Mouse (Mus musculus): ENCODE data around the gene Naaladl1.

GRCm38 (mm10) chr19:6076564-6077393, 28.8 kb upstream of the Naaladl1 start, which contains the start of gene Vps51:
- TF ChIP-seq CTCF (IDR thresholded peaks at IDR 0.05; ENCODE audit: low read depth) (no peak), EP300 (IDR thresholded peaks at IDR 0.05; ENCODE audit: low read depth) (peak; percentile 40; the same call in 1 of the 2 replicates)

Data from heart, postnatal 0 days (tissue).